Mouse (Mus musculus) adipocyte (in vitro differentiated cells): ENCODE results near the gene Slc16a10.
A peak's percentile ranks its signal among the peaks of the same experiment; 100 is the strongest.

ENCODE experiments used
- DNase-seq: peaks from one replicate; pipeline ENCODE4 v3.0.0-alpha.2; 2016; ENCODE audit warnings: low spot score

The Slc16a10 gene

DNA sequence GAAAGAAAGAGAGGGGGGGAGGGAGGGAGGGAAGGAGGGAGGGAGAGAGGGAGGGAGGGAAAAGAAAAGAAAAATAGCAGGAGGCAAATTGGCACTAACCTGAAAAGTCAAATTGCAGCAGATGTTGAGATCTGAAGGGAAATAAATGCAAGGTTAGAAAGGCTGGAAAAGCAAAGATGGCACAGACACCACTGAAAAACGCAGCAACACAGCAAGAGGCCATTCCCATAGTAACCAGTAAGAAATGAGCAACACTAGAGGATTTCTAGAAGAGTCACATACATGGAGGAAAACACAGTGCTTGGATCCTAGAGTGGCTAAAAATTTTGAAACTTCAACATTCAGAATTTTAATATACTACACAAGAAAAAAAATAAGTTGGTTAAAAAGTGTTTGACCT, 74.5 kb downstream of the Slc16a10 start:
- no peak for DNase-seq

GRCm38 (mm10) chr10:40067071-40067470, 75.0 kb downstream of the Slc16a10 start:
- no peak for DNase-seq

- DNase-seq, result no peak
Observed at GRCm38 (mm10) chr10:40065357-40065756, 76.7 kb downstream of the Slc16a10 start.

DNA sequence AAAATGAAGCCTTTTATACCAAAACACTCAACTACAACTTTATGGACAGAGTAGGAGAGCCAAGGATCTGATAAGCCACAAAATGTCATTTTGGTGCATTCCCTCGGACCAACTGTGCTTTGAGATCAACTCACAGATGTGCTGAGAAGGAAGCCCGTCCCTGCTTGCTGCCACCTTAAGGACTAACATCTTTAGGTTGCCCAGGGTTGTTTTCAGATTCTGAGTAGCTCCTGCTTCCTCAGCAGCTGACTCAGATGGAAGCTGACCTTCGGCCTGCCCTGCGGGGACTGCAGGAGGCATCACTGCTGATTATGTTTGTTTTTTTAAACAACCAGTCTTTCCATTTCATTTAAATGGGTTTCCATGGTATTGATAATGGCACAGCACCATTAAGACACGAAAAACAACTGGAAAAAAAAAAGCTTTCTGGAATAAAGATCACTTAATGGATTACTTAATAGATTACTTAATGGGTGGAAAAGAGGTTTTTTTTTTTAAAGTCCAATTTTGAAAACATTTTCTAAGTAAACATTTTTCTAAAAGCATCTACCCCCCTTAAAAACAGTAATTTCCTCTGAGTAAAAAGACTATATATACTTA, 78.7 kb downstream of the Slc16a10 start:
- no peak for DNase-seq

DNA sequence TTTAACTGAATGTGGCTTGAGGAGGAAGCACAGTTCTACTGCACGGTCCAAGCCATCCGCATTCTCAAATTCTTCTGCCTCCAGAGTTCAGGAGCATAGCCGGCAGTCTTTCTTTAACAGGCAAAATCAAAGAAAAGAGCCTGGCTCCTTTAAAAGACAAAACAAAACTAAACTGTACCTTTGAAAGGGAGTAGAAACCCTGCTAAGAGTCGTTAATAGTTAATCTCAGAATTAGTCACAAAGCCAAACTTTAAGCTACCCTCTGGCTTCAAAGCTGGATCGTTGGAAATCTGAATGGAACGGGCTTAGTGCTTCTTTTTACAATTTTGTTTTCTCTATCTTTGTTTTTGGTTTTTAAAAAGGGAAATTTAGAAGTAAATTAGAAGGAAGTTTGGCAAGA, 79.2 kb downstream of the Slc16a10 start:
- no peak for DNase-seq

- no peak for DNase-seq
Observed at GRCm38 (mm10) chr10:40061926-40062325, 80.1 kb downstream of the Slc16a10 start.

DNA sequence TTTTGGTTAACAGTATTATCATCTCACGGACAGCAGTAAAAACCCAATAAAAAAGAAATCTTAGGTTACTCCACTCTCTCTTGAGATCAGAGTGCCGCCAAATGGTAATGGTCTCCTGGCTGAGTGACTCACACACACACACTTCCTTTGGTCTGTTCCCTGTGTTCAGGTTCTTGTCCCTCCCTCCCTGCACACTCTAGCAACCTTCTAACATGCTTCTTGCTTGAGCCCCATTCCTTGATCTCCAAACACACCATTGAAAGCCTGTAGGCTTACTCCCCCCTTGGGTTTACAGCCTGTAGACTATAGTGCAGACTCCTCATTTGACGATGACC, 83.3 kb downstream of the Slc16a10 start:
- no peak for DNase-seq

DNA sequence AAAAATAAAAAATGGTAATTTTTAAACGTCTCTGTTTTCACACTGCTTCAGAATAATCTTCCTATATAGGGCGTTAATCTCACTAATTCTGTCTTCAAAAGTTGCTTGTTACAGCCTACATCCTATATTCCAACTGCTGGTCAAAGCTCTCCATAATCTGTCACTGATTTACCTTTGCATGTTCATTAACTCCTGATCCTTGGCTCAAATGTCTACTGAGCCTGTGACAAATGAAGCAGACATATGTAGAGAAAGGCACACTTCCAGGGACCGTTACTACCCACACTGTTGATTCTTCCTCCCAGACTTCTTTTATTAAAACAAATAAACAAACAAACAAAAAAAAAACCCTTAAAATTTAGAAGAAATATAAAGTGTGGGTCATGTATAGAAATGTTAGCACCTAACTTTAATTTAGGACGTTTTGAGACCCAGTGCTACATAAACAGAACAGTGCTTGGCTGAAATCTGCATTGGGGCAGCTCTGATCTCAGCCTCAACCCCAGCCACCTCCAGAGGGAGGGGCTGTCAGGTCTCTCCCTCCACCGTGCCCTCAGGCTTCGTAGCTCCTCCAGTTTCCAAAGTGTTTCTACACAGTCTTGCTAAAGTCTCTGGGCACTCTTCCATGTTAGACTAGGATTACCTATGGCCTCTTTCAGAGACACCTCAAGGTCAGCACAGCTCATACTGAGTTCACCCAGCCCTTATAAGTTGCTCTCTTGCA, 83.8 kb downstream of the Slc16a10 start:
- peak; percentile 70 for DNase-seq

GRCm38 (mm10) chr10:40057615-40058014, 84.4 kb downstream of the Slc16a10 start:
- DNase-seq, result no peak

DNA sequence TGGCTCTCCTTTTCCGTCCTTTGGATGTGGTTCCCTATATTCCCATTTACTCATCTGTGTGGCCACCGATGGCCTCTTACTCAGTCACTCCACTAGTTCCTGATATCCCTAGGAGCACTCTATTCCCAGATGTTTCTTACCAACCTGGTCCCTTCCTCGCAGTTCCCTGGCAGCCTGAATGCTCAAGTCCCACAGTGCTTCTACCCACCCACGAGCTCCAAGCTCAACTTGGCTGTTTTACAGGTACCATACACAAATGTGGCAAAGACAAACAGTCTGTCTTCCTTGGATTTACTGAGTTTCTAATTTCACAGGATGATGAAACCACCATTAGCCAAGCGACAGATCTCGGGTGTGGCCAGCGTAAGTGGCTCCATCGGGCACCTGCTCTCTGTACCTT, 87.6 kb downstream of the Slc16a10 start:
- no peak for DNase-seq

GRCm38 (mm10) chr10:40053896-40054295, 88.2 kb downstream of the Slc16a10 start:
- DNase-seq, result peak; percentile 39

GRCm38 (mm10) chr10:40053257-40053895, 88.7 kb downstream of the Slc16a10 start:
- DNase-seq, result peak; percentile 75

- no peak for DNase-seq
Observed at GRCm38 (mm10) chr10:40051997-40052396, 90.1 kb downstream of the Slc16a10 start.

DNA sequence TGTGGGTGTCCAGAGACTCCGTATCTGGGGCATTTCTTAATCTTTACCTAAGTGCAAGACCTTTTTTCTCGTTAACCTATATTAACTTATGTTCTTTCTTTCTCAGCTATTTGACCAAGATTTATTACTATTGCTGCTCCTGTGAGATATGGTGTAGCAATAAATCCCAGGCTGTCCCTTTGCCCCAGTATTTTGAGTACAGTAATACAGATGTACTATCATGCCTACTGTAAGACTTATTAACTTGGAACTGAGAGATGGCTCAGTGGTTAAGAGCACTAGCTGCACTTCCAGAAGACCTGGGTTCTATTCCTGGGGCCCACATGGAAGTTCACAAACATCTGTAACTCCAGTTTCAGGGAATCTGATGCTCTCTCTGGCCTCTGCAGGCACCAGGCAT, 91.3 kb downstream of the Slc16a10 start:
- no peak for DNase-seq

DNA sequence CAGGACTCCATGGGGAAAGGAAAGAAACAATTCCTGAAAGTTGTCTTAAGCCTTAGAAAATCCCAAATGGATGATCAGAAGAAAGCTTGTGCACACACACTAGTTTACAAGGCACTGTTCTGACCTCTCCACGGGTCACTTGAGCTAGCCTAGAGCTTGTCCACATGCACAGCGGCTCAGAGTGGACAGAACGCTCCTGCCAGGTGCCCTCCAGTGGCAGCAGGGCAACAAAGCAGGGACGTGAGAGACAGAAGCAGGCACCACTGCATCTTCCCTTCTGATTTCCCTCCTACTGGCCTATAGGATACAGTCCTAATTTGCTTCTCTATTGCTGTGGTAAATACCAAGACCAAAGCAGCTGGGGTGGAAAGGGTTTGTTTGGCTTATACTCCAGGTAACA, 100.7 kb downstream of the Slc16a10 start:
- peak; percentile 45 for DNase-seq

DNA sequence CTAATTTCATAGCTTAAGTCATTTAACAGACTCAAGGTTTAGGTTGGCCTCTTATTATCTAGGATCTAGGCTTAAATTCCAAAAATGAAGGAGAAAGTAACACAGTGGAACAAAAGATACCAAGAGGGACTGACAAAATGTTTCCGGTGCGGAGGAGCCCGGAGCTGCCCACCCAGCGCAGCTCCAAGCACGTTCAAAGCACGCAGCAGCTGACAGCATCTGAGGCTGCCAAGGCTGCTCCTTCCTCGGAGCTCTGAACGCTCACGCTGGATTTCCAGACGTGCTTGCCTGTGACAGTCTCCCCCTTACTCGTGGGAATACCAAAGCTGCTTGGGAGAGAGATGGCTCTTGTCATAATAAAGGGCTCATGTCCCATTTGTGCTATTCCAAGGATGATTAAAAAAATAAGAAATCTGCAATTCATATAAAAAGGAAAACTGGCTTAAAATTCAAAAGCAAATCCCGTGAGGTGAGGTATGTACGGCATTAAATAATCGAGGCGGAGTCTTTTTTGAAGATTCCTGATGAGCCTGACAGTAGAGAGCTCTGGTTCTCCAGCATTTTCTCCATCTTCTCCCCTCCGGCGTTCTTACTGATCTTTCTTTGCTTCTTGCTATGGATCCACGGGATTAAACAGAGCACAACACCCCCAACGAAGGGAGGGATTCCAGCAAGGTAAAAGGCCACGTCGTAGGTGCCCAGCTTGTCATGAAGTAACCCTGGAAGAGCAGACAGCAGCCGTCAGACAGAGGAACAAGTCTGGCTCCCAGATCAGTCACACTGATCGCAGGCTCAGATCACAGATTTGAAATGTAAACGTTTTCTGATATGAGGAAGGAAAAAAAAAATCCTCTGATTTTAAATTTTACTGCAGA, 105.1 kb downstream of the Slc16a10 start:
- no peak for DNase-seq

DNA sequence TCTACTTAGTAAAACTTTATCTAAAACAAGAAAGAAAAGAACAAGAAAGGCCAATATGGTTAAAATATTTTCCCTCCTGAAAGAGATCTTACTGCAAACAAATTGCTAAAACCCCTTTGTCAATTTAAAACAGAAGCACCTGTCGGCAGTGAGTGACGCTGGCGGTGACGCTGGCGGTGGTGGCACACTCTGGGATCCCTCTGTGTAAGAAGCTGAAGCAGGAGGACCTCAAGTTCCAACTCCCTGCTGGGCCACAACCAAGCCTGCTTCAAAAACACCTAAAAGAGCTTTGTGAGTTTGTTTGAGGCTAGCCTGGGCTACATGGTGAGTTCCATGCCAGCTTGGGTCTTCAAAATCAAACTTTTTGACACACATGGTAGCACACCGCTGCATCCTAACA, 107.1 kb downstream of the Slc16a10 start:
- no peak for DNase-seq

- DNase-seq, result no peak
Observed at GRCm38 (mm10) chr10:40032897-40033296, 109.2 kb downstream of the Slc16a10 start.

DNA sequence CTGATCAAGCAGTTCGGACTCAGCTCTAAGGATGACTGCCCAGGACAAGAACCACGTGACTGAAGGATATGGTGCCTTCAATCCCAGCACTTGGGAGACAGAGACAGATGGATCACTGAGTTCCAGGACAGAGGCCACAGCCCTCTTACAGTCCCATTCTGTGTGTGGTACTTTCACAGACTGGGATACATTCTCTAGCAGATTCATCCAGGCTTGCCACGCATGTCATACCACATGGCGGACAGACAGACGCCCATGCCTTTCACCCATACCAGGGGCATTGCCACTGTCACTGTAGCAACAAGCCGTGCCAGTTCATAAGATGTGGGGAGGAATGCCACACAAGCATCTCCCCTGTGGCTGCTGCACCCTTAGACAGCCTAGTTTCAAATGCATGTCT, 111.3 kb downstream of the Slc16a10 start:
- DNase-seq, result no peak

DNA sequence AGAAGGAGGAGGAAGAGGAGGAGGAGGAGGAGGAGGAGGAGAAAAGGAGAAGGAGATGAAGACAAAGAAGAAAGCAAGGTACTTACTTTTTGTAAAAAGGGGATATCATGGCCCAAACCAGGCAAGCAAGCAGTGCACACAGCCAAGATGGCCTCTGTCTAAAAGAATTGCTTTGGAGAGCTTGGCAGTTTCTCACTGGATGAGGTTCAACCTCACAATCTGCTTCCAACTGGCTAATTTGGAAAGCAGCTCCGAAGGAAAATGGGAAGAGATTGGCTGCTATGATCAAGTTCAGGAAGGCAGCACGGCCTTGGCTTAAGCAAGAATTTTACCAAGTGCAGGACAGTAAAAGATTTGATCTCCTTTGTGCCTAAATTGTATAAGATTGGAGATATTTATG, 112.4 kb downstream of the Slc16a10 start:
- peak; percentile 58 for DNase-seq

DNA sequence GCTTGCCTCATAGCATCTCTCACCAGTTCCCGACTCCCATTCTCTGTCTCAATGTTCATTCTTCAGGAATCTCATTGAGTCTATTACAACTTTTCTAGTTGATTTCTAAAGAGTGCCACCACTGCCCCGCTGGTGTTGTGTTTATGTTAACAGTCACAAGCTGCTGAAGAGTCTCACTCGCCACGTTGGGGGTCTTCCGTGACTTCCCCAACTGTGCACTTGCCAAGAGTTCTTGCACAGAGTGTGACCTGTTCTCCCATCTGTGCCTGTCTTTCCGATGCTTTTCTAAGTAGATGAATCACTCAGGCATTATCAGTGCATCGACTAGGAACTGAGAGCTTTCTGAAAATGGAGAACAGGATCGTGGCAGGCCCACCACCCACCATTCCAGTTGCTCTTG, 114.0 kb downstream of the Slc16a10 start:
- DNase-seq, result no peak

GRCm38 (mm10) chr10:40026546-40026945, 115.5 kb downstream of the Slc16a10 start:
- no peak for DNase-seq

DNA sequence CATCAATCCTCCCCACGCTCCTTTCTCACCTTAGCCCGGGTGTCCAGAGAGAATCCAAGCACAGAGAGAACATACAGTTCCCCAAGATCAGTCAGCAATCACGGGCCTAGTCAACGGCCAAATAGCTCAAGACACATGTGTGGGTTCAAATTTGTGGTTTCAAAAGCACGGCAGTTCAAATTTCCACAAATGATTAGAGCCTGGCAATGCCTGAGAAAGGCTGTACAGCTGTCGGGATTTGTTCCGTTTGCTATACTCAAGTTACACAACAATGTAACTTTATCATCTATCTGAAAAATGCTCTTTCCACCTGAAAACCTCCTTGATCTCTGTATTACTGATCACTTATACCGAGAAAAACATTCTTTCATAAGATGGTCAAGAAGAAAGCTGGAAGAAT, 116.5 kb downstream of the Slc16a10 start:
- no peak for DNase-seq
